Mouse (Mus musculus) embryonic facial prominence, embryonic 15.5 days (tissue): ENCODE results near the gene Ube4b. TPM values are rescaled to one million over a fixed set of nuclear protein-coding genes. Genes with fewer than 3 reads are reported as not detected.

ENCODE experiments used
- ATAC-seq: fragments of 200-750 bp; cut with Nextera tagmentation; 2 replicates; pipeline ENCODE4 v1.8.0; 2017; ENCODE audit warnings: low read depth, moderate TSS enrichment; ENCODE audit not compliant: insufficient number of reproducible peaks, low FRiP score, low TSS enrichment
- H3K27ac ChIP-seq: fragments of 300-500 bp; sonication (generic); replicated peaks from 2 replicates; pipeline ENCODE4 v1.5.1; 2015; ENCODE audit warnings: mild to moderate bottlenecking, inconsistent platforms
- H3K27me3 ChIP-seq: fragments of 300-500 bp; sonication (generic); 2 replicates; pipeline ENCODE4 v1.6.1; 2015; ENCODE audit warnings: inconsistent platforms
- H3K36me3 ChIP-seq: fragments of 300-500 bp; sonication (generic); 2 replicates; pipeline ENCODE4 v1.6.1; 2015; ENCODE audit warnings: mild to moderate bottlenecking, inconsistent platforms
- H3K4me1 ChIP-seq: fragments of 300-500 bp; sonication (generic); 2 replicates; pipeline ENCODE4 v1.6.1; 2015; ENCODE audit warnings: inconsistent platforms
- H3K4me2 ChIP-seq: fragments of 300-500 bp; sonication (generic); replicated peaks from 2 replicates; pipeline ENCODE4 v1.6.1; 2015; ENCODE audit warnings: mild to moderate bottlenecking, inconsistent platforms
- H3K4me3 ChIP-seq: fragments of 300-500 bp; sonication (generic); replicated peaks from 2 replicates; pipeline ENCODE4 v1.5.1; 2015; ENCODE audit warnings: mild to moderate bottlenecking, inconsistent platforms
- H3K9ac ChIP-seq: fragments of 300-500 bp; sonication (generic); 2 replicates; pipeline ENCODE4 v1.6.1; 2015; ENCODE audit warnings: inconsistent platforms
- H3K9me3 ChIP-seq: fragments of 300-500 bp; sonication (generic); replicated peaks from 2 replicates; pipeline ENCODE4 v1.6.1; 2016; ENCODE audit warnings: inconsistent platforms
- WGBS: fragments of 180-500 bp; shearing (Covaris S2); methylation state at CpG from one replicate; pipeline ENCODE4 v1.1.7; 2015; 5-methylcytosine and 5-hydroxymethylcytosine counted together
- polyA plus RNA-seq: library from polyadenylated mRNA; unstranded; fragments of >200 nt; fragmentation: Nextera tagmentation; extraction: Ambion mirVana; gene quantifications from 2 replicates; pipeline ENCODE4 v1.2.1, GENCODE M21; 2015

Ube4b gene
- polyA plus RNA-seq, 1 experiment from 2014 or later = 45.8 TPM

- Histone ChIP-seq H3K9me3 (no peaks in the 10 kb centered on the region), H3K36me3 (peaks cover 78% of the 10 kb centered on the region), H3K4me2 (no peak overlapping the region), H3K27ac (no peak overlapping the region), H3K9ac (no peak overlapping the region), H3K27me3 (no peaks in the 10 kb centered on the region), H3K4me3 (no peak overlapping the region), H3K4me1 (0 out of 2 replicates have a peak, but pooled peaks cover 6% of the 10 kb centered on the region)
- 69% methylated on average over 6 of the region's 6 CpGs for WGBS
- ATAC-seq = no peak
Observed at GRCm38 (mm10) chr4:149361051-149361450, 65.5 kb downstream of the Ube4b start.

- Histone ChIP-seq H3K4me3 (no peak overlapping the region), H3K36me3 (peaks cover 78% of the 10 kb centered on the region), H3K9ac (no peak overlapping the region), H3K4me1 (0 out of 2 replicates have a peak, but pooled peaks cover 6% of the 10 kb centered on the region), H3K27me3 (no peaks in the 10 kb centered on the region), H3K27ac (no peak overlapping the region), H3K4me2 (no peak overlapping the region), H3K9me3 (no peaks in the 10 kb centered on the region)
- ATAC-seq = no peak
- 90% methylated on average over 5 of the region's 5 CpGs for WGBS
Observed at GRCm38 (mm10) chr4:149360647-149361046, 65.9 kb downstream of the Ube4b start.

- no peak for ATAC-seq
- Histone ChIP-seq H3K27ac (no peak overlapping the region), H3K4me1 (0 out of 2 replicates have a peak, but pooled peaks cover 5% of the 10 kb centered on the region), H3K9me3 (no peaks in the 10 kb centered on the region), H3K36me3 (peaks cover 80% of the 10 kb centered on the region), H3K9ac (no peak overlapping the region), H3K4me3 (no peak overlapping the region), H3K27me3 (no peaks in the 10 kb centered on the region), H3K4me2 (no peak overlapping the region)
- 92% methylated on average over 5 of the region's 5 CpGs for WGBS
Observed at GRCm38 (mm10) chr4:149357982-149358381, 68.6 kb downstream of the Ube4b start.

- no peak overlapping the region for H3K4me3 ChIP-seq
- H3K4me1 ChIP-seq = no peaks in the 10 kb centered on the region
- no peaks in the 10 kb centered on the region for H3K27me3 ChIP-seq
- no peak for ATAC-seq
- WGBS = 96% methylated on average over 8 of the region's 8 CpGs
- H3K36me3 ChIP-seq = peaks cover 95% of the 10 kb centered on the region
- no peak overlapping the region for H3K9ac ChIP-seq
- H3K9me3 ChIP-seq = no peaks in the 10 kb centered on the region
- no peak overlapping the region for H3K27ac ChIP-seq
- H3K4me2 ChIP-seq = no peak overlapping the region
Observed at GRCm38 (mm10) chr4:149354671-149355070, 71.9 kb downstream of the Ube4b start.

- Histone ChIP-seq H3K27ac (no peak overlapping the region), H3K4me1 (no peaks in the 10 kb centered on the region), H3K27me3 (no peaks in the 10 kb centered on the region), H3K4me3 (no peak overlapping the region), H3K9me3 (no peaks in the 10 kb centered on the region), H3K9ac (no peak overlapping the region), H3K4me2 (no peak overlapping the region), H3K36me3 (peaks cover 87% of the 10 kb centered on the region)
- ATAC-seq = no peak
- WGBS = 89% methylated on average over 8 of the region's 8 CpGs
Observed at GRCm38 (mm10) chr4:149351596-149352150, 74.9 kb downstream of the Ube4b start.

- Histone ChIP-seq H3K9ac (no peak overlapping the region), H3K4me3 (no peak overlapping the region), H3K9me3 (no peaks in the 10 kb centered on the region), H3K4me2 (no peak overlapping the region), H3K27ac (no peak overlapping the region), H3K4me1 (no peaks in the 10 kb centered on the region), H3K27me3 (no peaks in the 10 kb centered on the region), H3K36me3 (peaks cover 88% of the 10 kb centered on the region)
- no peak for ATAC-seq
- WGBS = 69% methylated on average over 5 of the region's 5 CpGs
Observed at GRCm38 (mm10) chr4:149348963-149349362, 77.6 kb downstream of the Ube4b start.

- ATAC-seq = 0 out of 2 replicates have a peak, but pooled peaks have one; percentile 30
- H3K36me3 ChIP-seq = peaks cover 89% of the 10 kb centered on the region
- H3K27ac ChIP-seq = no peak overlapping the region
- no peaks in the 10 kb centered on the region for H3K9me3 ChIP-seq
- H3K9ac ChIP-seq = no peak overlapping the region
- no peak overlapping the region for H3K4me2 ChIP-seq
- WGBS = 61% methylated on average over 5 of the region's 5 CpGs
- no peaks in the 10 kb centered on the region for H3K27me3 ChIP-seq
- H3K4me3 ChIP-seq = no peak overlapping the region
- no peaks in the 10 kb centered on the region for H3K4me1 ChIP-seq
Observed at GRCm38 (mm10) chr4:149345873-149346272, 80.7 kb downstream of the Ube4b start.

GRCm38 (mm10) chr4:149344311-149344710 is 82.2 kb downstream of the Ube4b start:
- no peaks in the 10 kb centered on the region for H3K9me3 ChIP-seq
- H3K4me2 ChIP-seq = no peak overlapping the region
- H3K36me3 ChIP-seq = peaks cover 88% of the 10 kb centered on the region
- H3K9ac ChIP-seq = no peak overlapping the region
- no peak overlapping the region for H3K4me3 ChIP-seq
- no peak overlapping the region for H3K27ac ChIP-seq
- 79% methylated on average over 8 of the region's 8 CpGs for WGBS
- no peaks in the 10 kb centered on the region for H3K27me3 ChIP-seq
- ATAC-seq = no peak
- no peaks in the 10 kb centered on the region for H3K4me1 ChIP-seq

GRCm38 (mm10) chr4:149340680-149341079 is 85.9 kb downstream of the Ube4b start:
- no peaks in the 10 kb centered on the region for H3K27me3 ChIP-seq
- no peak overlapping the region for H3K4me3 ChIP-seq
- WGBS = 41% methylated on average over 2 of the region's 2 CpGs
- H3K27ac ChIP-seq = no peak overlapping the region
- no peak overlapping the region for H3K4me2 ChIP-seq
- no peak for ATAC-seq
- H3K4me1 ChIP-seq = no peaks in the 10 kb centered on the region
- peaks cover 93% of the 10 kb centered on the region for H3K36me3 ChIP-seq
- no peak overlapping the region for H3K9ac ChIP-seq
- H3K9me3 ChIP-seq = no peaks in the 10 kb centered on the region

- WGBS = 64% methylated on average over 5 of the region's 5 CpGs
- no peak overlapping the region for H3K27ac ChIP-seq
- H3K4me1 ChIP-seq = no peaks in the 10 kb centered on the region
- H3K9me3 ChIP-seq = no peaks in the 10 kb centered on the region
- H3K4me3 ChIP-seq = no peak overlapping the region
- H3K36me3 ChIP-seq = peaks cover 93% of the 10 kb centered on the region
- H3K27me3 ChIP-seq = no peaks in the 10 kb centered on the region
- ATAC-seq = no peak
- H3K4me2 ChIP-seq = no peak overlapping the region
- no peak overlapping the region for H3K9ac ChIP-seq
Observed at GRCm38 (mm10) chr4:149339426-149340214, 86.9 kb downstream of the Ube4b start.

- H3K27me3 ChIP-seq = no peaks in the 10 kb centered on the region
- H3K27ac ChIP-seq = no peak overlapping the region
- H3K36me3 ChIP-seq = peaks cover 92% of the 10 kb centered on the region
- no peaks in the 10 kb centered on the region for H3K4me1 ChIP-seq
- no peak for ATAC-seq
- H3K9me3 ChIP-seq = no peaks in the 10 kb centered on the region
- 56% methylated on average over 2 of the region's 2 CpGs for WGBS
- H3K4me2 ChIP-seq = no peak overlapping the region
- no peak overlapping the region for H3K4me3 ChIP-seq
- H3K9ac ChIP-seq = no peak overlapping the region
Observed at GRCm38 (mm10) chr4:149338137-149338536, 88.4 kb downstream of the Ube4b start.
